Mouse (Mus musculus): ENCODE results near the gene C730034F03Rik.

C730034F03Rik gene

DNA sequence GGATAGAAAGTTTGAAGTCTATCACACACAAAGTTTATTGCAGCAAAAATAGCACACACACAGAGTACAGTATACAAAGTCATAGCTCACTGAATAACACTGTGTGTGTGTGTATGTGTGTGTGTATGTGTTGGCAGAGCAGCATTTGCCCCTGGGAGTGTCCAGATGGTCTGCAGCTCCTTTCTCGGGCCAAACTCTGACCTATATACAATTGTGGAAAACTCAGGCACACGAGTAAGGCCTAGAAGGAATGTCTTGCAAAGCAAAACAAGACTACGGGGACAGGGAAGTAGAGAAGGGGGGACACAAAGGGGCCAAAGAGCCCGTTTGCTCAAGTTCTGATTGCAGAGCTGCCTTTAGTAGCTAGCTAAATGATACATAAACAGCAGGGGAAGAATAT lies 3.6 kb downstream of the C730034F03Rik start:
- DNase-seq (ENCODE audit: low spot score) = no peak

DNA sequence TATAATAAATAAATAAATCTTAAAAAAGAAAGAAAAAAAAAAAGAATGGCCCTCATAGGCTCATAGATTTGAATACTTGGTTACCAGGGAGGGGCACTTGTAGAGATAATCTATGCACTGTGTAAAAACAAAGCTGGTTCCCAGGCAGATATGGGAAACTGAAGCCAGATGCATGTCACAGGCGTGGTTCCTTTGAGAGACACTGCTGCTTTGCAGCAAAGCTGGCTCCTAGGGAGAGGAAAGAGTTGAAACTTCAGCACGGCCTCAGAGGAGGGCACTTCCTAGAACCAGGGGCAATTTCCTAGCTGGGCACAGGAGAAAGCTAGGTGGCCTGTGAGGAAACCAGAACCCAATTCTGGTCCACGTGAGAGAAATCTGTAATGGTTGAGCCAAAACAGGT lies 4.7 kb downstream of the C730034F03Rik start:
- DNase-seq (ENCODE audit: low spot score) = no peak

DNA sequence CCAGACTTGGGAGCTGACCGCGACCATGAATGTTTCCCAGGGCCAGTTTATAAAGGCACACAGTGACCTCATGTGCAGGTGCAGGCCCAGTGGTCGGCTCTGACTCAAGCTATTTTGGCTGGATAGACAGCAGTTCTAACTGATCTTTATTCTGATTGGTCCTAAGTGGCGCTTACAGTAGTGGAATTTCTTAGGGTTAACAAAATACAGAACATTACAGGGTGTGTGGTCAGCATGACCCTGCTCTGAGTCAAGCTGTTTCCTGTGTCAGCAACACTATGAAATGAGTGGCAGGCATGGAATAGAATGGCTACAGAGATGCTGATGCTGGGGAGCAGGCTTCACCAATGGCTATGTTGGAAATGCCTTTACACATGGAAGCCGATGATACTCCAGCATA lies 6.5 kb downstream of the C730034F03Rik start:
- DNase-seq (ENCODE audit: low spot score) = no peak

- DNase-seq (ENCODE audit: low spot score) = peak; percentile 28
These were observed 13.2 kb downstream of the C730034F03Rik start for GRCm38 (mm10) chr15:89442486-89443070.

GRCm38 (mm10) chr15:89452906-89453864 lies 23.8 kb downstream of the C730034F03Rik start:
- peak; percentile 78 for DNase-seq (ENCODE audit: low spot score)

DNA sequence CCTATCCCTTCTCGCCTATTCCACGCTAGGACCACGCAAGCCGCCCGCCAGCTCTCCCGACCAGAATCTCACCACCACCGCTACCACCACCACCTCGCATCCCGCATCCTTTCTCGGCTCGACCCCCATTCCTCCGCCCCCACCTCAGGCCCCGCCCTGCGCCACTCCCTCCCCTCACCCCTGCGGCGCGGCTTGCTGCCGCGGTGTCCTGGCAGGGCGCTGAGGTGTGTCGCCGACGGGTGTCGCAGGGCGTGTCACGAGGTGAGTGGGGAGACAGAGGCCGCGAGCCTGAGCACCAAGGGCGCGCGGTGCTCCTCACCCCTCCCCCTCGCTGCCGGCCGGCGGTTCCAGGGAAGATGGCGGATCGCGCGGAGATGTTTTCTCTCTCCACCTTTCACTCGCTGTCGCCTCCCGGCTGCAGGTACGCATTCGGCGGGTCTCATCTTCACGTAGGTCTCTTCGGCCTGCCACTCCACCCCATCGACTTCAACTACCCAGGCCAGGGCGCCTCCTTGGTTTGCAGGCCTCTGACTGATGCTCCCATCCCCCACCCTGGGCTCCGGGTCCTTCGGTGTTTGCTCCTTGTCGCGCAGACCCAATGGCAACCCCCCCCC lies 24.6 kb downstream of the C730034F03Rik start, which contains the start of gene Mapk8ip2:
TSS of gene Mapk8ip2 (plus strand) at position 49 of the 614 bp plus-strand sequence.
- DNase-seq (ENCODE audit: low spot score) = peak; percentile 43

DNA sequence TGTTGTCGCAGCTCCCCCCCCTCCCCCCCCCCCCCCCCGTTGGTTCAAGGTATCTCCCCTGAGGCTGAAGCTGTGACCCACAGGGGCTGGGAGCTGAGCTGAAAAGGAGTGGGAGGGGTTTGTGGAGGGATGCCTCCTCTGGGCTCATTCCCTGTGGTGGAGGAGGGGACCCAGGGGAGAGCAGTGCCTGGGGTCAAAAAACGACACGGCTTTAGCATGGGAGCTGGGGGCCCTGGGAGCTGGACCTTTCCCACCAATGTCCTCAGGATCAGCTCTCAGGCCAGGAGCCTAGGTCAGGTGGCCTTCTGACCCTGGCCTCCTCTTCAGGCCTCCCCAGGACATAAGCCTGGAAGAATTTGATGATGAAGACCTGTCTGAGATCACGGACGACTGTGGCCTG lies 25.5 kb downstream of the C730034F03Rik start:
- no peak for DNase-seq (ENCODE audit: low spot score)

DNA sequence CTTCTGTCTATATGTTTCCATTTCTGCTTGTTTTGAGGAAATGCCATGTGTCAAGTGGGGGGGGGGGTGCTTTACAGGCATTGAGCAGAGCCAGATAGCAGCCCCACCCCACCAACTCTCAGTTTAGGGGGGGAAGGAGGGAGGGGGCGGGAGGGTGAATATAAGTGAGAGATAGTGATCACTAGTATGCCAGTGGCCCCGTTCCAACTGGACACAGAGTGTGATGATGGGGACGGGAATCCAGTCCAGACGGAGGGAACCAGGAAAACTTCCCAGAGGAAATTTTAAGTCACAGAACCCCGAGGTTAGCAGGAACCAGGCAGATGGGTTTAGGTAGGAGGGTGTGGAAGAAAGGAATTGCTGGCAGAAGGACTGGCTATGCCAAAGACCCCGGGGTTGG lies 26.3 kb downstream of the C730034F03Rik start:
- DNase-seq (ENCODE audit: low spot score) = no peak

GRCm38 (mm10) chr15:89458942-89459341 lies 29.6 kb downstream of the C730034F03Rik start:
- no peak for DNase-seq (ENCODE audit: low spot score)

GRCm38 (mm10) chr15:89459821-89460220 lies 30.4 kb downstream of the C730034F03Rik start:
- DNase-seq (ENCODE audit: low spot score) = no peak

GRCm38 (mm10) chr15:89460298-89460697 lies 30.9 kb downstream of the C730034F03Rik start:
- DNase-seq (ENCODE audit: low spot score) = no peak

- no peak for DNase-seq (ENCODE audit: low spot score)
These were observed 31.9 kb downstream of the C730034F03Rik start for GRCm38 (mm10) chr15:89461321-89461720.

- DNase-seq (ENCODE audit: low spot score) = no peak
These were observed 32.8 kb downstream of the C730034F03Rik start for GRCm38 (mm10) chr15:89462176-89462575.

GRCm38 (mm10) chr15:89463334-89464235 lies 34.2 kb downstream of the C730034F03Rik start:
- DNase-seq (ENCODE audit: low spot score) = no peak

DNA sequence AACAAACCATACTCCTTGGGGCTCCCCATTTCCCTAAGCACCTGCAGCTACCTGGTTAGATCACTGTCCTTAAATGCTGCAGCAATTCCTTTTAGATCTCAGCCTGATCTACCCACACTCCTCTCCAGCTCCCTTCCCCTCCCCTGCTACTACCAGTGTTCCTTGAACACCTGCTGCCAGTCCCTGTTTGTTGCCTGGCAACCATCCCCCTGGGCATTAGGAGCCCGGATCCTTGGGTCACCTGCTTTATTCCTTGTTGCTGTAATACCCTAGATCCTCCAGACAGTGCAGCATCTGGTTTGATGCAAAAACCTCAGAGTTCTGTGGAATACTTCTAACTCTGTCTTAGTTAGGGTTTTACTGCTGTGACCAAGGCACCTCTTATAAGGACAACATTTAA lies 35.7 kb downstream of the C730034F03Rik start:
- DNase-seq (ENCODE audit: low spot score) = peak; percentile 36

DNA sequence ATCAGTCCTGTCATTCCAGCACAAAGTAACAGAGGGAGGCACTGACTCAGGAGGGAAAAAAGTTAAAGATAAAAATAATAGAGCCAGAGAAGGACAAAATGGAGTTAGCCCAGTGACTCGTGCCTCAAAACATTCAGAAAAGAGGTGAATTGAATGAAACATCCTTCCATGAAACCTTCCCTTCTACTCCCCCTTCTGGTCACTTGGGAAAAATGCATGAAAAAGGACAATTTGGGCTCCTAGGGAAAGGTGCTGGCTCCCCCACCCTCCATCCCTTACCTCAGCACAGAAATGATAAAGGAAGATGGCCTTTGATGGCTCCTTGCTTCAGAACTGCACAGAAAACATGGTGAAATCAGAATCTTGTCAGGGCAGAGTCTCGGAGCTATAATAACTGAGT lies 39.2 kb downstream of the C730034F03Rik start:
- peak; percentile 77 for DNase-seq (ENCODE audit: low spot score)

- DNase-seq (ENCODE audit: low spot score) = no peak
These were observed 42.1 kb downstream of the C730034F03Rik start for GRCm38 (mm10) chr15:89471476-89471875.

GRCm38 (mm10) chr15:89473370-89473769 lies 44.0 kb downstream of the C730034F03Rik start:
- no peak for DNase-seq (ENCODE audit: low spot score)

- no peak for DNase-seq (ENCODE audit: low spot score)
These were observed 44.5 kb downstream of the C730034F03Rik start for GRCm38 (mm10) chr15:89473921-89474320.

DNA sequence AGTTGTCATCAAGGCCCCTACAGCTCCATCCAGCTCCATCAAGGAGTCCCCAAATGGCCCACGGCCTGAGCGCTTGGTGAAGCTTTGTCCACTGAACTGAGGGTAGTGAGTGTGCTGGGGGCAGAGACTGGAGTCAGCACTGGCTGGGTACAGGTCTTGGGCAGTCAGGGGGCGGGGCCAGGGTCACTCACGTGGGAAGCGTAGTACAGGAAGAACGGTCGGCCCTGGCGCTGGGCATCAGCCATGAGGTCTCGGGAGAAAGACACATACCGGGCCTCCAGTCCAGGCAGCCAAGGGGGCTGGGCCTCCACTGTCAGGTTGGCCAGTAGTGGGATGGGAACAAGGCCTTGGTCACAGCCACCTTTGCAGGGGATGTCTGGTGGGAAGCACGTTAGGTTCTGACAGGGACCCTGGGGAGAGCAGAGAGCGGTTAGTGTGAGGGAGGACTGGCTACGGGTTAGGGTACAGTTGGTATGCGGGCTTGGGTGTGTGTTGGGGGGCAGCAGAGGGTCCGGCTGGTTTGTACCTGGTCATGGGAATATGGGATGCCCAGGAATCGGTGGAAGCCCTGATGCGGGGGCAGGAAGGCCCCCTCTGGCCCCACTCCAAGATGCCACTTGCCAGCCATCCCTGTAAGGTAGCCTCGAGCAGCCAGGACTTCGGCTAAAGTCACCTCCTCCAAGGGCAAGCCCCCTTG lies 45.4 kb downstream of the C730034F03Rik start:
- DNase-seq (ENCODE audit: low spot score) = no peak

GRCm38 (mm10) chr15:89475293-89475600 lies 45.9 kb downstream of the C730034F03Rik start:
- DNase-seq (ENCODE audit: low spot score) = no peak
